Mouse (Mus musculus): ENCODE data around the gene Acox3.
"Not testable (repeated sequence)": the region's sequence is repeated elsewhere in the genome, so short reads cannot be mapped to it uniquely, and the experiment has no call there.

The Acox3 gene

DNA sequence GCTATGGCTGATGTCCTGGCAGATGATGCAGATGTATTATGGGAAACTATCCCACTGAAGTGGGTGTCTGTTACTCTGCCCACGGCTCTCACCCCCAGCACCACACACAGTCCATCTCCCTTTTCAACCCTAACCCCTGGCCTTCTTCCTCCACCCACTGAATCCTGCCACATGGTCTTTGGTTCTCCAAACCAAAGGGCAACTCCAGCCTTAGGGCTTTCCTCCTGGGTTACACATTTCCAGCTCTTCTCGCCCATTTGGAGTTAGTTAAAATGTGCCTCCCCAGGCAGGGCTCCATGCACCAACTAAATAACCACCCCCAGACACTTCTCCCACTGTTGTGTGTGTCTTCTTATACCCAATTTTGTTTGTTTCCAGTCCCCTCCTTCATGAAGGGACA lies 4.4 kb upstream of the Acox3 start:
- DNase-seq, result no peak

DNA sequence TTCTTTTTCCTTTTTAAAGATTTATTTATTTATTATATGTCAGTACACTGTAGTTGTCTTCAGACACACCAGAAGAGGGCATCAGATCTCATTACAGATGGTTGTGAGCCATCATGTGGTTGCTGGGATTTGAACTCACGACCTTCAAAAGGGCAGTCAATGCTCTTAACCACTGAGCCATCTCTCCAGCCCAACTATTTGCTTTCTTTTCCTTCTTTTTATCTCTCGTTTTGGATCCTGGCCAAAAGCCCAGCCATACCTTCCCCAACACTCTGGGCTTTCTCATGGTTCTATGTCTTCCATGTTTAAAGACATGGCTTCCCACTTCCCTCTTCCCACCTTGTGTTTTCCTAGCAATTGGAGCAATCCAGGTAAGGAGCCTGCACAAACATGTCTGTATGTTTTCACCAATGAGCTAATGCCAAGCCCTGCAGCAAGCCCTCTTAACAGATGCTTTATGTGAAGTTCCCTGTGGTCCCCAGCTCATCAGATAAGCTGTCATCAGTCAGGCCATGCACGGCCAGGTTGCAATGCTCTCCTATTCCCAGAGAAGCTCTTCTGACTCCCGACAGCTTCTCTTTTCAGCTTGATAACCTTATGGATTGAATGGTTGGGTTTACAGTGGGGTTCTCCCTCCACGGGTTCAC lies 3.5 kb upstream of the Acox3 start:
- DNase-seq, result no peak

DNA sequence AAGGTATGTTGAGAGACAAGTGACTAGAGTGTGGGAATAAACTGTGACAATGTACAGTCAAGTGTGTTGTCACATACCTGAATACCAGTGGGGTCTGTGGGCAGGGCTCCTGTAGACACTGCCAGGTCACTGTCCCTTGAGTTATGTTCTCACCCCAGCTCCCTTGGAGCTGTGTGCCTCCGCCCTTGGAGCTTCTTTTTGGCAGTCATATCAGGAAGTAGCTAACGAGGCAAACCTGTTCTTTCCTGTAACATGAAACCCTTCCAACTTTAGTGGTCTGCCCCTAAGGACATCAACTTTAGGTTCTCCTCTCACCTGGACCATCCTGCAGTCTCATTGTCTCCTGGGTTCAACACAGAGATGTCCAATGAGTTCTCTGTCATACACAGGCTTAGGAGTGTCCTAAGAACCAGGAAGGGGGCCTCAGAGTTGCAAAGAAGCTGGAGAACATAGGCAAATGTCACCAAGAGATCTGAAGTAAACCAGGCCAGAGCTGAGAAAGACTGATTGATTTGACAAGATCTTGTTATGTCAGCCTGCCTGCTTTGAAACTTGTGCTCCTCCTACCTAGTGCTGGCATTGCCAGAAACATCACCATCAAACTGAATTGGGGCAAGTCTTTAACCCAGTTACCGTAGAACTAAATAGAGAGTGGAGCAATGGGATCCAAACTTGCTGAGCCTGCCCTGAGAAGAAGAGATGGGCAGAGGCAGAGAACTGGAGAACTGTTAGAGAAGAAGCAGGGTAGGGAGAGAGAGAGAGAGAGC lies 2.5 kb upstream of the Acox3 start:
- no peak for DNase-seq

DNA sequence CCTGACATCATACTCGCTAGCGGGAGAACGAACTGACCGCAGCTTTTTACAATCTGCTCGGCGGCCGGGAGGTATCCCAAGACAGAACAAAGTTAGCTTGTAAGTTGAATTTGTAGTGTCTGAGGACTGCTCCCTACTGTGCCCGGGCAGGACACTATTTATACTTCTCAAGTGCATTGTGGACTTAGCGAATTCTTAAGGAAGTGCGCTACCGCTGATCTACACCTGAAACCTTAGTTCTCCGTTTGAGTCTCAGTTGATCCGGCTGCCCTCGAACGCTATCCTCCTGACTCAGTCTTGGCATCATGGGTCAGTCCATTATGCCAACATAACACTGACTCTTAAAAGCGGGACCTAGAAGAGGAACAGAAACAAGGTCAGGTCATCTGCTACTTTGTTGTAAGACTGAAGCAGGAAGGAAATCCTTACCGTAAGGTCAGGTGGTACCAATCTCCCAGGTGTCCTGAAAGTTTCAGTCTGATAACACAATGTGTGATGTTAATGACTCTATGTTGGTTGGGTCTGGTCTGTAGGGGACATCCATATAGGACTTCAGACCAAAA lies 462 bp downstream of the Acox3 start:
- no peak for DNase-seq

DNA sequence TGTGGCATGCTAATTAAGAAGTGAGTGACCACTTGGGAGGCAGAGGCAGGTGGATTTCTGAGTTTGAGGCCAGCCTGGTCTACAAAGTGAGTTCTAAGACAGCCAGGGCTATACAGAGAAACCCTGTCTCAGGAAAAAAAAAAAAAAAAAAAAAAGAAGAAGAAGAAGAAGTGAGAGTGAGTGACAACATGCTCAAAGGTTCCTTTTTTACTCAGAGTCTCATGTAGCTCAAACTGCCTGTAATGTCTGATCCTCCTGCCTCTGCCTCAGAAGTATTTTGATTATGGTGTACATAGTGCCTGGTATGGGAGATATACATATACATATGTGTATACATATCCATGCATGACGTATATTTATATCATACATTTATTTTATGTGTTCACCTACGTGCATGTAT lies 1.4 kb downstream of the Acox3 start:
- not testable (repeated sequence) for DNase-seq

DNA sequence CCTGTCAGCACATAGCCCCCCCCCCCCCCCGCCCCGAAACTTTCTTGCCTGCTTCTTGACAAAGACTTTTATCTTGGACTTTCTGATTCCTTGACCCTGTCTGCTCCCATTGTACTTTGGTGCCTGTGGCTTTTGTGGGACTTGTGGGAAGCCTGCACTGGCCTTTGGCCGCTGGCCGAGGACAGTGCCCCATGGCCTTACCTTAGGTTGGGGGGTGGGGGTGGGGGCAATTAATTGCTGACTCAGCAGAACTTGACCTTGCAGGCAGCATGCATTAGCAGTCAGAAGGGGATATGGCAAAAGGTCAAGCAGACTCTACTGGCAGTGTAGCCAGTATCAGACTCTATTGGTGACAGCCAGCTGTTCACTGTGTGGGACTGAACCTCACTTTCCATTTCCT lies 8.7 kb downstream of the Acox3 start:
- no peak for DNase-seq

DNA sequence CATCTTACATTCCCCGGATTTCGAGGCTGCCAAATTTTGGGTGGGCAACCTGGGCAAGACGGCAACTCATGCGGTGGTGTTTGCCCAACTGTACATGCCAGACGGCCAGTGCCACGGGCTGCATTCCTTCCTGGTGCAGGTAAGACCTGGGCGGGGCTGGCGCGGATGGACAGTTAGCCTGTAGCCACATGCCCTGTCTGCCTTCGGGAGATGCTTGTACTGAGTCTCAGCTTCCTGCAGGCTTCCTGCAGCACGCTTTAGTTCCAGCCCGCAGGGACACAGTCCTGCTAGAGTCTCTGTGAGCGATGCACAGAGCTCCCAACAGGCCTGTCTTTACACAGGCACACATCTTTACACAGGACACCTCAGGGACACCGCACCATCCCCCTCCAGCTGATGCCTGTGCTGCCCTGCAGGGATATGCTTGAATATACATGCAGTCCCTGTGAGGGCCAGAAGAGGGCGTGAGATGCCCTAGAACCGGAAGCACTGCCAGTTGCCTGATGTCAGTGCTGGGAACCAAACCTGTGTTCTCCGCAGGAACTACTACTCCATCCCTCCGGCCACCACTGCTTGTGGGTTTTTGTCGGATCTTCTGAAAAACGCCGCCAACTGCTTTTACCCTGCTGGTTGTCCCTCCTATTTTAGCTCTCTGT lies 9.4 kb downstream of the Acox3 start:
- DNase-seq, result no peak

DNA sequence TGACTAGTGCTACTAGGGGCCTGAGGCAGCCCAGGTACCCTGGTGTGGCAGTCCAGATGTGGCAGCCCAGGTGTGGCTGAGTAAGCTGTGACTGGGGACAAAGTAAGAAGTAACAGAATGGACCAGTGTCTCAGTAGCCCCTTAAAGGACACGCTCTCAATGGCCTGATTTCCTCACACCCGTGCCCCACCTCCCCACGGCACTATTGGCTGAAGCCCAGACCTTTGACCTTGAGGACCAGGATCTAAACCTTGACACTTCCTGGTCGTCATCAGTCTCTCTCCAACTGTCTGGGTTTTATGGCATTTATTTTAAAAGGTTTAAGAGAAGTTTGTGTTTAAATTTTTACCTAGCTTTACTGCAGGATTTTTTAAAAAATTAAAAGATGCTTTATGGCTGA lies 10.0 kb downstream of the Acox3 start:
- no peak for DNase-seq

DNA sequence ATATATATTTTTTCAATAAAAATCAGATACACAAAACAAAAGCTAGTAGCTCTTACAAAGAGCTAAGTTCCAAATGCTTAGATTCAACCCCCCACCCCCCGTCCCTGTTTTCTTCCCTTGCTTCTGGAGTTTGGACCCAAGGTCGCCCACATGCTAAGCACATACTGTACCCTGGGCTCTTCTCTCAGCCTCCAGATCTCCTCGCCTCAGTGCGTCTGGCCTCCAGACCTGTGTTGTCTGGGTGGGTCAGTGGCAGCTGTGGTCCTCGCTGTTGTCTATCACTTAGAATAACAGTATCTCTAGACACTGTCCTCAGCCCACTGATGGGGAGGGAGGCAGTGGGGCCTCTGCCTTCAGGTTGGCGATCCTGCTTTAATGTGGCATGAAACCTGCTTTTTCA lies 10.4 kb downstream of the Acox3 start:
- DNase-seq, result no peak

DNA sequence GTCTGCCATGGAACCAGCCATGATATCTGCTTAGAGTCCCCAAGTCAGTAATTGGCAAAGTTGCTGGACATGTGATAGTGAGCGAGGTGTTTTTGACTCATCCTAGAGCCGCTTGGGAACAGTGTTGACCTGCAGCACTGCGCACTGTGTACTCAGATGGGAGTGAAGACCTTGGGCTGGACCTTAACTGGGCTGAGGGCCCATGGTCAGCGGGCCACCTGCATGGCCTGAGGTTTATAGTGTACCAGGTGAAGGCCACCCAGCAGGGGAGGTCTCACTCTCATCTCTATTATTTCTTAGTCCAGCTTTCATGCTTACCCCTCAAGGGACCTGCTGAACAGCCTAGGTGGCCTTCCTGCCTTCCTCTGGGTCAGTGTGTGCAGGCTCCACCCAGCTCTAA lies 11.9 kb downstream of the Acox3 start:
- DNase-seq, result no peak

DNA sequence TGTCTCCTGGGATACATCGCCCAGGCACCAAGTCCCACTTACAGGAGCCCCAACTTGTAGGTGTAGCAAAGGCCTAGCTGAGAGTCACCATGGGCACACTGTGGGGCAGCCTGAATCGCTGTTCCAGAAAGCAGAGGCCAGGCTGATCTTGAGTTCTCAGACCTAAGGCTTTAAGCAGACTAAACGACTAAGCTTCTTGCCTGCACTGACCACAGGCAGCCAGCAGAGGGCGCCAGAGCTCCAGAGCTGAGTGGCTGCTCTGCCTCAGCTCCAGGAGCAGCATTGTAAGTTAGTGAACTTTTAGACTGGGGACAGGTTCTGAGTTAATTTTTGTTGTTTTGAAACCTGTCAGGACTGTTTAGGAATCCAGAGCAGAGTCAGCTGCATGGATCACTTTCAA lies 12.9 kb downstream of the Acox3 start:
- peak; percentile 38 for DNase-seq

DNA sequence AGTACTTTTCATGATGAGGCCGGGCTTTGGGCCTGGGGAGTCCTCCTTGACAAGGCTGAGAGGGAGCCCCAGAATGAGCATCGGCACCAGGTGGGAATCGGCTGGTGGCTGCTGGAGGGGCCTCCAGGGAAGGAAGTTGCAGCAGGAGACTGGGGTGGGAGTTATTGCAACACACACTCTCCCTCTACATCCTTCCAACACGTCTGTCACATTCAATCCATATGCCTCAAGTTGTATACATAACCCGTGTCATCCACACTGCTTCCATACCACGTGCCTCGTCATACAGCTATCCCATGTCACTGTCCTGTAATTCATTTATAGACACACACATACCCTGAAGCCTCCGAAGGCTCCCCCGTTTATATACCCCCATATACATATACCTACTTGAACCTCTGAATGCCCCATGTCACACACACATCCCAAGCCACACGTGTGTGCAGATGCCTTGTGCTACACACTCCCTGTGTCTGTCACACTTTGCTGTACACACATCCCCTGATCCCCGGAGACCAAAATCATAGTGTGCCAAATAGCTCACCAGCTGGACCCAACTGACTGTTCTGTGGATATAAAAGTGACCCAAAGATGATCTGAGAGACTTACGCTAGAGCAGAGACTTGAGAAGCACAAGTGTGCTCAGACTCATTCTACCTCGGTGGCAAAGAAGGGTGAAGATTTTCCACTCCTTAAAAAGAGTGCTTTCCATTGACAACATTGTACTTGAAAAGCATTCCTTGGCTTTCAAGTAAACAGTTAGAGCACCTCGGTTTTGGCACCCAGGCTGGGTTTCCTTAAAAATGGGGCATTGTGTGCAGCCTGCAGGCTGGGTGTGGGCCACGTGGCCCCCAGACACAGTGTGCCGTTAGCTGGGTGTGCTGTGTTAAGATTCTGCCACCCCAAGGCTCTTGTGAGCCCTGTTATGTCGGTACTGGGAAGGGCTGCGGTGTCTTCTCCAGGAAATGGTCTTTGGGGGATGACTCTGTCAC lies 13.6 kb downstream of the Acox3 start:
- DNase-seq, result no peak

DNA sequence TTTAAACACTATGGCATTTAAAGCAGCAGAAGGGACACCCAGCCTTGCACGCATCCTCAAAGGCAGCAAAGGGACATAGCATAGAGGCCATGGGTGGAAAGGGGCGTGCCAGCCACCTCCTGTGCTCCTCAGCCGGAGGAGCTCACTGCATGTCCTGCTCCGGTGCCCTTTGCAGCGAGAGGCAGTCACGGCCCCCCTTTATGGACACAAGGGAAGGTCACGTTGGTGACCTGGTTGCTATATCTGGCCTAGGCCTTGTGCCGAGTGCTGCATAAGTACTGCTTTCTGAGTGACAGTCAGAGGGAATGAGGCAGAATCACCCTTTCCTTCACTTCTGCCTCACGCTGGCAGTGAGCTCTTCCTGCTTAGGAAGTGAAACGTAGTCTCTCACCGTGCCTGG lies 17.4 kb downstream of the Acox3 start:
- no peak for DNase-seq

DNA sequence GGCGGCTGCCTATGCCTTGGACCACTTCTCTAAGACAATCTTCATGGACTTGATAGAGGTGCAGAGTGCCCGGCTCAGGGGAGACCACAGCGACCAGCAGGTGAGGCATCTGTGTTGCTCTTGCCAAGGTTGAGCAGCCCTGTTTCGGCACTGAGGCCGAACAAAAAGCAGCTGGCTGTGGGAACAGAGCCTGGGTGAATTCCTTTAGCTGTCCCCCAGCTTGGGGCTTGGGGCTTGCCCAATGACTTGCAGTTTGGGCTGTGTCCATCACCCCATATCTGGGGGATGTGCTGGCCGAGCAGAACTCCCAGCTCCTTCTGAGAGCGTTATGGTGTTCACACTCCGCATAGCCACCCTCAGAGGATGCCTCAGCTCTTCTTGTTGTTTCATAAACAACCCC lies 18.7 kb downstream of the Acox3 start:
- DNase-seq, result no peak

DNA sequence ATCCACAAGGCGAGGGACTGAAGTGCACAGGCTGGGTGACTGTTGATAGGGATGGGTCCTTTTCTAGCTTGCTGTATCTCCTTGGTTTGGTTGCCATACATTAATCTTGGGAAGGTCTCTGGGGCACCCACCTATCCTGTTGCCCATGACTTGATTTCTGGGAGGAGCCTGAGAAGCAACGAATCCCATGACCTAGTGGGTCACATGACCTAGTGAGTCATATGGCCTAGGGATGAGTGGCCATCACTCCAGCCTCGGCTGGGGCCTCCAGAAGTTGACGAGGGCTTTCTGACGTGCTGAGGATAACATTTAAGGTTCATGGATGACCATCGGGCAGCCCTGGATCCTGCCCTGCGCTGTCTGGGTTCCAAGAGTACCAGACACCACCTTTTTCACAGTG lies 22.5 kb downstream of the Acox3 start:
- DNase-seq, result no peak

DNA sequence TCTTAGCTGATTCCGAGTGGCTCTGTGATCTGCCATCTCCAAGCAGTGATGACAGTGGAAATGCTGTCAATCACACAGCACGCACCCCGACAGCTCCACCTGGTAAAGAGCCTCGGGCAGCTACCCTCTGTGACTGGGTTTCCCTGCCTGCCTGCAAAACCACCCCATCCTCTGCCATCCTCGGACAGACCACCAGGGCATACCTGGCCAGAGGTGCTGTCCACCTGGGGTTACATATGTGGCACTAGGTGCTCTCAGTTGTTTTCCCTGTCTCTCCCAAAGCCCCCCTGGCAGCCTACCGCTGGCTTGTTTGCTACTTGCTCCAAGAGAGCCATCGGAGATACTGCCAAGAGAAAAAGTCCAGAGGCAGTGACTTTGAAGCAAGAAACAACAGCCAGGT lies 24.0 kb downstream of the Acox3 start:
- DNase-seq, result no peak

DNA sequence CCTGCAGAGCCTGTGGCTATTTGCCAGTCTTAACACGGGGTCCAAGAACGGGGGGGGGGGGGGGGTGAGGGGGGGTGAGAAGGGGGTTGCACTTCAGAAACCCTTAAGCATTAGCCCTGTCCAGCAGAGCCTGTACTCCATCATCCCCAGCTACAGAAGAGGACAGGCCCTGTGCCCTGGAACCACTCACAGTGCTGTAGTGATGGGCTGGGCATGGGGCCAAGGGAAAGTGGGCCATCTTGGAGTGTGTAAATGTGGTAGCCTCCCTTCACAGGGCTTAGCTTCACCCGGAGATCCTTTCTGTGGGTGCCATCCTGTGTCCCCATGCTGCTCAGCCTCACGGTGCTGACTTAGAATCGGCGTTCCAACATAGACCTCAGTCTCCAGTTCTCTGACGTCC lies 24.9 kb downstream of the Acox3 start:
- peak; percentile 16 for DNase-seq

DNA sequence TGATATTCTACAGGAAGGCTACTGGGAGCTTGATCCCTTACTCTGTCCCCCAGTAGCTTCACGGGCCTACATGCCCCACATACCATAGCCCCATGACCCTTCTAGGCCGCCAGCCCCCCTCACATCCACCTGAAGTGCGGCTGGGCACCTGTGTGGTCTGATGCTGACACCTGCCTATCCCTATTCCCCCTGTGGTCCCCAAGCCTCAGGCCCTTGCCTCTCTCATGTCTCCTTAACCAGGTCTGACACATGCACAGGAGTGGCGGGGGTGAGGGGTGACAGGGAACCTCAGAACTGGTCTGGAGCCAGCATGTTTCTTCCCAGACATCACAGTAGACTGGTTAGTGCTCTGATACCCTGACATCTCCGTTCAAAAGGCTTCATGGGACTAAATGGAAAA lies 25.7 kb downstream of the Acox3 start:
- DNase-seq, result no peak

DNA sequence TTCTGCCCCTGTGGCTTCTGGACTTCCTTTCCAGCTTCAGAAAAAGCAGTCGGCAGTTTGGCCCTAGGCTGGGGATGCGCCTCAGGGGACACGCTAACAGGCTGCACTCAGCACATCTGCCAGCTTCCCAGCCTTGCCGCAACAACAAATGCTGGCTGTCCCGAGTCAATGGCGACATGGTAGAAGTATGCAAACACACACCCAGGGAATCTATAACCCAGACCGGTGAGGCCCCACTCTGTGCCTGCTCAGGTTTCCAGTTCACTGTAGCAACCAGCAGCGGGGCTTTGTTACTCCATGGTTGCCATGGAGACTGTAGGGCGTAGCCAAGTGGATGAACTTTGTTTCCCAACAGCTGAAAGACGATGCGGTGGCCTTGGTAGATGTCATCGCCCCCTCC lies 26.5 kb downstream of the Acox3 start:
- no peak for DNase-seq

DNA sequence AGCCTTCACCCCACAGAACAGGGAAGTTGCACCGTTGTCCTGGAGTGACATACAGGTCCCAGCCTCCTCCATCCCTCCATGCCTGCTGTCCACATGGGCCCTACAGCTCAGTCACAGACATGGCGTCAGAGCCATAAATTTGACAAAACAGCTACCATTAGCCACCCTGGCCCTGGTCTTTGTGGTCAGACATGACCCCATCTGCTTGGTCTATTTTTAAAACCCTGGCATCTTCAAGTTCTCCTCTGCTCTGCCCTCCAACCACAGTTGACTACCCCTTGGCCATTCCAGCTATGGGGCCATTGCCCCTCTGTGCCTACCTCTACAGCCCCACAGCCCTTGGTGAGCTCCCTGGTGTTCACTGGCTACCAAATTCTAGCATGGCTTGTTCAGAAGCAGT lies 27.1 kb downstream of the Acox3 start:
- DNase-seq, result no peak

DNA sequence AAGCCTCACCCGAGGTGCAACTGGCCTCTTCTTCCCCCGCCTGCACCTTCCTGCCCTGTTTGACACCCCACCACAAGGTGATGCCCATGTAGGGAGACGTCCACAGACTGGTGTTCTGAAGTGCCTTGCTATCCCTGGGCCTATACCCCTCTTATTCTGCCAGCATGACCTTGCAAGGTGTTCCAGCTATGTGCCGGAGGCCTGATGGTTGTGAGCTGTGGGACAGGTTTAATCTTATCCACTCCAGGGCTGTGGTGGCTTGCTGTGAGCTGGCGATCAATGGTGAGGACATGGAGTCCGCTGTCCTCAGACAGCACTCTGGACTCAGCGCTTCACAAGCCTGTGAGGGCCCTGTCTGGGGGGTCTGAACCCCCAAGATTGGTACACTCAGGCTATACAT lies 27.5 kb downstream of the Acox3 start:
- DNase-seq, result no peak

DNA sequence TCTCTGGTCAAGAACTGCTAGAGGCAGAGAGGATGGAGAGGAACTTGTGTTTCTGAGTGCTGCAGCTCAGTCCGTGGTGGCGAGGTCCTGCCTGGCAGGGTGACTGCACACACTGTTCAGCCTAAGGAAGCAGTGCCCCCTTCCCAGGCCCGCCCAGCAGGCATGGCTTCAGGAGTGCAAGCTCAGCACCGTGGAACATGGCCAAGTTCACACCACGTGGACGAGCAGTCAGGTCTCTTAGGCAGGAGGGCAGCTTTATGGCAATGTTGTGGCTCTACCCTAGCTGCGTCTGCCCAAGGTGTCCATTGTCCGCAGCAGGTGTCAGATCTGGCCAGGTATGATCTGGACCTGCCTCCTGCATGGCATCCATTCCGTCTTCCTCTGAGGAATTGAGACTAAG lies 28.3 kb downstream of the Acox3 start:
- DNase-seq, result no peak

DNA sequence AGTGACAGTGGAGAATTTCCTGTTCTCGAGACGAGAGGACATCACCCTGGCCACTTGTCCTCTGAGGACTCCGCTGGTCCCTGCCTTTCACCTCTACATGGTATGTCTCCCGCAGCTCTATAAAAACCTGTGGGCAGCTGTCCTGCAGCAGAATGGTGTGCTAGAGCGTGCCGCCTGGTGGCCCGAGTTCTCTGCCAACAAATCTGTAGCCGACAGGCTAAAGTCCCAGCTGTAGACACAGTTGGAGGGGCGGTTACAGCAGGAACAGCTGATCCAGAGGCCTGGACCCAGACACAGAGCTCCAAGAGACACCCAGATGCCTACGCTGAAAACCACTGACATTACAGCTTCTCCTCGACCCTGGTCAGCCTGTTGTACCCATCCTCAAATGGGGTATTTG lies 29.1 kb downstream of the Acox3 start:
- no peak for DNase-seq

Data from cerebellum, adult 9-11 months (tissue).